Mouse (Mus musculus) brown adipose tissue, adult 24 weeks (tissue): Measurements from ENCODE around the gene Mlst8. TPM values are rescaled to one million over a fixed set of nuclear protein-coding genes. Genes with fewer than 3 reads are reported as not detected.

Source experiments
- H3K27ac ChIP-seq: fragments of 200-500 bp; replicated peaks from 2 replicates; pipeline ENCODE4 v1.5.1; 2012; ENCODE audit warnings: low read depth, mild to moderate bottlenecking, low read length
- H3K4me1 ChIP-seq: fragments of 200-500 bp; 2 replicates; pipeline ENCODE4 v1.6.1; 2012; ENCODE audit warnings: low read length, mixed read lengths; ENCODE audit not compliant: control insufficient read depth, insufficient read depth, insufficient read length
- H3K4me3 ChIP-seq: fragments of 200-500 bp; 2 replicates; pipeline ENCODE4 v1.5.1; 2012; ENCODE audit warnings: low read depth, mild to moderate bottlenecking, low read length, moderate library complexity; ENCODE audit not compliant: insufficient read depth
- polyA plus RNA-seq: library from polyadenylated mRNA; stranded (reverse); fragments of >200 nt; gene quantifications from 2 replicates; pipeline ENCODE4 v1.2.4, GENCODE M21; 2012; ENCODE audit not compliant: missing spikeins, insufficient read depth, insufficient read length

Mlst8 gene
- polyA plus RNA-seq, 1 experiment: 9.8 TPM

- no peak overlapping the region for H3K27ac ChIP-seq
Observed at GRCm38 (mm10) chr17:24502208-24502607, 23.3 kb upstream of the Mlst8 start.

GRCm38 (mm10) chr17:24496026-24496425 is 17.1 kb upstream of the Mlst8 start:
- H3K4me3 ChIP-seq: no peak overlapping the region
- H3K27ac ChIP-seq: no peak overlapping the region
- H3K4me1 ChIP-seq: no peaks in the 10 kb centered on the region

More at GRCm38 (mm10) chr17:24502208-24502607, 23.3 kb upstream of the Mlst8 start:
- Histone ChIP-seq H3K4me3 (no peak overlapping the region), H3K4me1 (no peaks in the 10 kb centered on the region)

GRCm38 (mm10) chr17:24495443-24495842 is 16.6 kb upstream of the Mlst8 start:
- H3K4me3 ChIP-seq: no peak overlapping the region
- H3K27ac ChIP-seq: no peak overlapping the region
- H3K4me1 ChIP-seq: no peaks in the 10 kb centered on the region

- no peaks in the 10 kb centered on the region for H3K4me1 ChIP-seq
- no peak overlapping the region for H3K27ac ChIP-seq
- H3K4me3 ChIP-seq: no peak overlapping the region
Observed at GRCm38 (mm10) chr17:24494627-24495335, 15.9 kb upstream of the Mlst8 start.

GRCm38 (mm10) chr17:24490399-24490798 is 11.5 kb upstream of the Mlst8 start:
- no peak overlapping the region for H3K27ac ChIP-seq
- H3K4me1 ChIP-seq: no peaks in the 10 kb centered on the region
- H3K4me3 ChIP-seq: no peak overlapping the region

GRCm38 (mm10) chr17:24489265-24490030 is 10.6 kb upstream of the Mlst8 start:
- Histone ChIP-seq H3K27ac (no peak overlapping the region), H3K4me3 (peak overlapping the region; percentile 66), H3K4me1 (no peaks in the 10 kb centered on the region)

- Histone ChIP-seq H3K4me3 (peak overlapping the region; percentile 66), H3K4me1 (no peaks in the 10 kb centered on the region), H3K27ac (no peak overlapping the region)
Observed at GRCm38 (mm10) chr17:24488662-24489264, 9.9 kb upstream of the Mlst8 start.

- H3K4me1 ChIP-seq: no peaks in the 10 kb centered on the region
- H3K27ac ChIP-seq: no peak within 1 kb of the TSS
- H3K4me3 ChIP-seq: peak within 1 kb of the TSS; percentile 66
Observed at GRCm38 (mm10) chr17:24488186-24488661, 9.3 kb upstream of the Mlst8 start, which contains the start of gene Caskin1. Gene Caskin1, plus strand, starts transcription at chr17:24488601.

GRCm38 (mm10) chr17:24485090-24485860 is 6.4 kb upstream of the Mlst8 start:
- Histone ChIP-seq H3K27ac (no peak overlapping the region), H3K4me1 (no peaks in the 10 kb centered on the region), H3K4me3 (no peak overlapping the region)

- Histone ChIP-seq H3K4me3 (no peak overlapping the region), H3K4me1 (no peaks in the 10 kb centered on the region), H3K27ac (no peak overlapping the region)
Observed at GRCm38 (mm10) chr17:24483495-24483894, 4.6 kb upstream of the Mlst8 start.

GRCm38 (mm10) chr17:24481027-24481815 is 2.3 kb upstream of the Mlst8 start:
- H3K27ac ChIP-seq: no peak overlapping the region
- no peaks in the 10 kb centered on the region for H3K4me1 ChIP-seq
- H3K4me3 ChIP-seq: no peak overlapping the region

GRCm38 (mm10) chr17:24480201-24480826 is 1.4 kb upstream of the Mlst8 start:
- H3K4me1 ChIP-seq: no peaks in the 10 kb centered on the region
- H3K4me3 ChIP-seq: no peak overlapping the region
- H3K27ac ChIP-seq: no peak overlapping the region

GRCm38 (mm10) chr17:24479431-24479830 is 553 bp upstream of the Mlst8 start:
- H3K27ac ChIP-seq: no peak overlapping the region
- no peak overlapping the region for H3K4me3 ChIP-seq
- H3K4me1 ChIP-seq: no peaks in the 10 kb centered on the region
